Mouse (Mus musculus) kidney, postnatal 0 days (tissue): ENCODE measurements around the gene Hsd17b6. TPM values are rescaled to one million over a fixed set of nuclear protein-coding genes. Genes with fewer than 3 reads are reported as not detected.
A peak's percentile ranks its signal among the peaks of the same experiment; 100 is the strongest.

Experiments used
- ATAC-seq: fragments of 200-750 bp; cut with Nextera tagmentation; replicated peaks from 2 replicates; pipeline ENCODE4 v1.8.0; 2017; ENCODE audit warnings: low read depth, moderate number of reproducible peaks, moderate TSS enrichment, moderate library complexity; ENCODE audit not compliant: low FRiP score
- DNase-seq: peaks from one replicate; pipeline ENCODE4 v3.0.0-alpha.2; 2016; ENCODE audit warnings: low spot score
- H3K27ac ChIP-seq: fragments of 300-500 bp; sonication (generic); 2 replicates; pipeline ENCODE4 v1.5.1; 2014; ENCODE audit warnings: mild to moderate bottlenecking
- H3K27me3 ChIP-seq: fragments of 300-500 bp; sonication (generic); 2 replicates; pipeline ENCODE4 v1.6.1; 2014; ENCODE audit warnings: low read length, mixed read lengths; ENCODE audit not compliant: insufficient read depth
- H3K36me3 ChIP-seq: fragments of 300-500 bp; sonication (generic); 2 replicates; pipeline ENCODE4 v1.6.1; 2014; ENCODE audit warnings: low read length, mixed read lengths; ENCODE audit not compliant: insufficient read depth
- H3K4me1 ChIP-seq: fragments of 300-500 bp; sonication (generic); replicated peaks from 2 replicates; pipeline ENCODE4 v1.6.1; 2014; ENCODE audit warnings: antibody characterized with exemption, low read length, mixed read lengths; ENCODE audit not compliant: insufficient read depth
- H3K4me2 ChIP-seq: fragments of 300-500 bp; sonication (generic); 2 replicates; pipeline ENCODE4 v1.6.1; 2014; ENCODE audit warnings: mild to moderate bottlenecking, low read length, moderate library complexity, mixed read lengths
- H3K4me3 ChIP-seq: fragments of 300-500 bp; sonication (generic); replicated peaks from 2 replicates; pipeline ENCODE4 v1.5.1; 2014; ENCODE audit warnings: low read depth, low read length
- H3K9ac ChIP-seq: fragments of 300-500 bp; sonication (generic); 2 replicates; pipeline ENCODE4 v1.6.1; 2014; ENCODE audit warnings: low read depth, low read length
- H3K9me3 ChIP-seq: fragments of 300-500 bp; sonication (generic); replicated peaks from 2 replicates; pipeline ENCODE4 v1.6.1; 2016; ENCODE audit warnings: low read length, inconsistent platforms, mixed read lengths
- CTCF ChIP-seq: IDR thresholded peaks from 2 replicates; pipeline ENCODE4 v1.5.1; 2016; ENCODE audit warnings: antibody characterized with exemption, low read depth, mild to moderate bottlenecking, moderate library complexity
- WGBS: fragments of 180-500 bp; shearing (Covaris S2); extraction: QIAGEN DNeasy Blood & Tissue Kit; methylation state at CpG from one replicate; pipeline ENCODE4 v1.1.7; 2014; 5-methylcytosine and 5-hydroxymethylcytosine counted together
- polyA plus RNA-seq: library from polyadenylated mRNA; unstranded; fragments of >200 nt; fragmentation: Nextera tagmentation; extraction: Ambion mirVana; gene quantifications from 2 replicates; pipeline ENCODE4 v1.2.1, GENCODE M21; 2015

Hsd17b6 gene
- polyA plus RNA-seq, 1 experiment from 2014 or later, result not detected

- Histone ChIP-seq H3K9me3 (no peaks in the 10 kb centered on the region), H3K4me3 (no peak overlapping the region), H3K4me2 (no peak overlapping the region), H3K4me1 (no peaks in the 10 kb centered on the region), H3K36me3 (no peaks in the 10 kb centered on the region), H3K27me3 (no peaks in the 10 kb centered on the region), H3K27ac (no peak overlapping the region), H3K9ac (no peak overlapping the region)
- 98% methylated on average over 1 of the region's 1 CpGs for WGBS
- peak; percentile 41; the same call in 1 of the 2 replicates for TF ChIP-seq CTCF
- no peak for DNase-seq
- ATAC-seq, result no peak
Observed at GRCm38 (mm10) chr10:127998260-127998659, 9.2 kb downstream of the Hsd17b6 start.

GRCm38 (mm10) chr10:127996690-127997089, 10.7 kb downstream of the Hsd17b6 start:
- no peaks in the 10 kb centered on the region for H3K27me3 ChIP-seq
- no peaks in the 10 kb centered on the region for H3K36me3 ChIP-seq
- no peak overlapping the region for H3K9ac ChIP-seq
- TF ChIP-seq CTCF, result no peak
- H3K4me2 ChIP-seq, result no peak overlapping the region
- DNase-seq (no peak), ATAC-seq (no peak)
- H3K9me3 ChIP-seq, result no peaks in the 10 kb centered on the region
- 84% methylated on average over 3 of the region's 3 CpGs for WGBS
- no peaks in the 10 kb centered on the region for H3K4me1 ChIP-seq
- no peak overlapping the region for H3K4me3 ChIP-seq
- H3K27ac ChIP-seq, result no peak overlapping the region

- WGBS, result 69% methylated on average over 8 of the region's 8 CpGs
- Histone ChIP-seq H3K9ac (no peak overlapping the region), H3K4me3 (no peak overlapping the region), H3K27ac (no peak overlapping the region), H3K27me3 (no peaks in the 10 kb centered on the region), H3K9me3 (no peaks in the 10 kb centered on the region), H3K4me2 (no peak overlapping the region), H3K4me1 (no peaks in the 10 kb centered on the region), H3K36me3 (no peaks in the 10 kb centered on the region)
- DNase-seq, result no peak
- no peak for TF ChIP-seq CTCF
- no peak for ATAC-seq
Observed at GRCm38 (mm10) chr10:127985601-127986000, 21.8 kb downstream of the Hsd17b6 start.

GRCm38 (mm10) chr10:127984650-127985049, 22.8 kb downstream of the Hsd17b6 start:
- DNase-seq (no peak), ATAC-seq (no peak)
- H3K4me1 ChIP-seq, result no peaks in the 10 kb centered on the region
- H3K9ac ChIP-seq, result no peak overlapping the region
- WGBS, result 71% methylated on average over 5 of the region's 5 CpGs
- no peaks in the 10 kb centered on the region for H3K36me3 ChIP-seq
- no peaks in the 10 kb centered on the region for H3K27me3 ChIP-seq
- H3K4me2 ChIP-seq, result no peak overlapping the region
- H3K27ac ChIP-seq, result no peak overlapping the region
- H3K9me3 ChIP-seq, result no peaks in the 10 kb centered on the region
- no peak for TF ChIP-seq CTCF
- H3K4me3 ChIP-seq, result no peak overlapping the region

GRCm38 (mm10) chr10:127975503-127975902, 31.9 kb downstream of the Hsd17b6 start:
- Histone ChIP-seq H3K27me3 (no peaks in the 10 kb centered on the region), H3K9ac (no peak overlapping the region), H3K27ac (no peak overlapping the region), H3K9me3 (no peaks in the 10 kb centered on the region), H3K36me3 (no peaks in the 10 kb centered on the region), H3K4me1 (no peaks in the 10 kb centered on the region), H3K4me3 (no peak overlapping the region), H3K4me2 (no peak overlapping the region)
- no peak for TF ChIP-seq CTCF
- no peak for ATAC-seq
- DNase-seq, result no peak
- WGBS, result 10% methylated on average over 1 of the region's 1 CpGs

- no peaks in the 10 kb centered on the region for H3K4me1 ChIP-seq
- no peak for TF ChIP-seq CTCF
- no peak overlapping the region for H3K9ac ChIP-seq
- H3K27ac ChIP-seq, result no peak overlapping the region
- H3K36me3 ChIP-seq, result no peaks in the 10 kb centered on the region
- ATAC-seq (no peak), DNase-seq (no peak)
- no peaks in the 10 kb centered on the region for H3K27me3 ChIP-seq
- H3K4me2 ChIP-seq, result no peak overlapping the region
- 65% methylated on average over 3 of the region's 3 CpGs for WGBS
- H3K4me3 ChIP-seq, result no peak overlapping the region
- no peaks in the 10 kb centered on the region for H3K9me3 ChIP-seq
Observed at GRCm38 (mm10) chr10:127974062-127974461, 33.3 kb downstream of the Hsd17b6 start.

GRCm38 (mm10) chr10:127971135-127971534, 36.3 kb downstream of the Hsd17b6 start:
- Histone ChIP-seq H3K4me3 (no peak overlapping the region), H3K4me1 (no peaks in the 10 kb centered on the region), H3K4me2 (no peak overlapping the region), H3K36me3 (no peaks in the 10 kb centered on the region), H3K27ac (no peak overlapping the region), H3K27me3 (no peaks in the 10 kb centered on the region), H3K9me3 (no peaks in the 10 kb centered on the region), H3K9ac (no peak overlapping the region)
- TF ChIP-seq CTCF, result peak; percentile 41
- 66% methylated on average over 3 of the region's 3 CpGs for WGBS
- no peak for ATAC-seq
- DNase-seq, result no peak
